Mouse (Mus musculus): ENCODE measurements around the gene Ptprd.

GRCm38 (mm10) chr4:76941382-76942360 is 1270.1 kb downstream of the Ptprd start:
- TF ChIP-seq CTCF (IDR thresholded peaks at IDR 0.05; ENCODE audit: control insufficient read depth, insufficient read depth, low read length) (no peak), POLR2A (IDR thresholded peaks at IDR 0.05; ENCODE audit: borderline replicate concordance, control insufficient read depth, low read depth, low read length) (no peak)
